Mouse (Mus musculus): ENCODE measurements around the gene Edc4. TPM values are rescaled to one million over a fixed set of nuclear protein-coding genes. Genes with fewer than 3 reads are reported as not detected.

Edc4 gene
- polyA plus RNA-seq, 1 experiment = 193 TPM

GRCm38 (mm10) chr8:105850611-105851010 is 30.1 kb upstream of the Edc4 start:
- no peak for DNase-seq
- no peak for TF ChIP-seq CTCF (IDR thresholded peaks at IDR 0.05; ENCODE audit: borderline replicate concordance, control insufficient read depth, extremely low read depth, insufficient read depth, low read length, poor library complexity)
- no peak for TF ChIP-seq POLR2A (IDR thresholded peaks at IDR 0.05; ENCODE audit: control insufficient read depth, extremely low read depth, insufficient read depth, low read length, poor library complexity)
- WGBS = 89% methylated on average over 7 of the region's 7 CpGs
- H3K27ac ChIP-seq (ENCODE audit: control insufficient read depth, insufficient read depth, low read length) = no peak overlapping the region
- H3K27me3 ChIP-seq (ENCODE audit: control insufficient read depth, insufficient read depth, low read length) = no peaks in the 10 kb centered on the region
- H3K4me3 ChIP-seq (ENCODE audit: control insufficient read depth, insufficient read depth, low read length) = no peak overlapping the region
- peaks cover 7% of the 10 kb centered on the region for H3K4me1 ChIP-seq (replicated peaks; ENCODE audit: control insufficient read depth, insufficient read depth, low read length)
- peaks cover 18% of the 10 kb centered on the region for H3K36me3 ChIP-seq (ENCODE audit: control insufficient read depth, insufficient read depth, low read length)

- peaks cover 11% of the 10 kb centered on the region for H3K36me3 ChIP-seq (ENCODE audit: control insufficient read depth, insufficient read depth, low read length)
Observed at GRCm38 (mm10) chr8:105851651-105852143, 29.0 kb upstream of the Edc4 start.

GRCm38 (mm10) chr8:105852146-105852729 is 28.4 kb upstream of the Edc4 start:
- peaks cover 18% of the 10 kb centered on the region for H3K4me1 ChIP-seq (replicated peaks; ENCODE audit: control insufficient read depth, insufficient read depth, low read length)
- 86% methylated on average over 12 of the region's 12 CpGs for WGBS
- peak; percentile 16 for DNase-seq
- H3K4me3 ChIP-seq (ENCODE audit: control insufficient read depth, insufficient read depth, low read length) = no peak overlapping the region
- no peaks in the 10 kb centered on the region for H3K27me3 ChIP-seq (ENCODE audit: control insufficient read depth, insufficient read depth, low read length)
- peaks cover 7% of the 10 kb centered on the region for H3K36me3 ChIP-seq (ENCODE audit: control insufficient read depth, insufficient read depth, low read length)
- H3K27ac ChIP-seq (ENCODE audit: control insufficient read depth, insufficient read depth, low read length) = no peak overlapping the region
- TF ChIP-seq POLR2A (IDR thresholded peaks at IDR 0.05; ENCODE audit: control insufficient read depth, extremely low read depth, insufficient read depth, low read length, poor library complexity) (no peak), CTCF (IDR thresholded peaks at IDR 0.05; ENCODE audit: borderline replicate concordance, control insufficient read depth, extremely low read depth, insufficient read depth, low read length, poor library complexity) (no peak)

More at GRCm38 (mm10) chr8:105851651-105852143, 29.0 kb upstream of the Edc4 start:
- H3K4me3 ChIP-seq (ENCODE audit: control insufficient read depth, insufficient read depth, low read length) = peak overlapping the region; percentile 59
- DNase-seq = peak; percentile 93
- peaks cover 18% of the 10 kb centered on the region for H3K4me1 ChIP-seq (replicated peaks; ENCODE audit: control insufficient read depth, insufficient read depth, low read length)
- TF ChIP-seq CTCF (IDR thresholded peaks at IDR 0.05; ENCODE audit: borderline replicate concordance, control insufficient read depth, extremely low read depth, insufficient read depth, low read length, poor library complexity) (no peak), POLR2A (IDR thresholded peaks at IDR 0.05; ENCODE audit: control insufficient read depth, extremely low read depth, insufficient read depth, low read length, poor library complexity) (peak; percentile 94)
- WGBS = under 1% methylated on average over 34 of the region's 34 CpGs
- peak overlapping the region; percentile 1; the same call in 1 of the 2 replicates for H3K27ac ChIP-seq (ENCODE audit: control insufficient read depth, insufficient read depth, low read length)
- no peaks in the 10 kb centered on the region for H3K27me3 ChIP-seq (ENCODE audit: control insufficient read depth, insufficient read depth, low read length)

GRCm38 (mm10) chr8:105853178-105853577 is 27.5 kb upstream of the Edc4 start, which contains the start of gene Cenpt:
Gene Cenpt (minus strand): TSS chr8:105853278.
- H3K4me3 ChIP-seq (ENCODE audit: control insufficient read depth, insufficient read depth, low read length) = no peak within 1 kb of the TSS
- TF ChIP-seq POLR2A (IDR thresholded peaks at IDR 0.05; ENCODE audit: control insufficient read depth, extremely low read depth, insufficient read depth, low read length, poor library complexity) (no peak), CTCF (IDR thresholded peaks at IDR 0.05; ENCODE audit: borderline replicate concordance, control insufficient read depth, extremely low read depth, insufficient read depth, low read length, poor library complexity) (no peak)
- no peak within 1 kb of the TSS for H3K27ac ChIP-seq (ENCODE audit: control insufficient read depth, insufficient read depth, low read length)
- peaks cover 5% of the 10 kb centered on the region for H3K36me3 ChIP-seq (ENCODE audit: control insufficient read depth, insufficient read depth, low read length)
- H3K27me3 ChIP-seq (ENCODE audit: control insufficient read depth, insufficient read depth, low read length) = no peaks in the 10 kb centered on the region
- DNase-seq = no peak
- peaks cover 18% of the 10 kb centered on the region for H3K4me1 ChIP-seq (replicated peaks; ENCODE audit: control insufficient read depth, insufficient read depth, low read length)
- 96% methylated on average over 3 of the region's 3 CpGs for WGBS

GRCm38 (mm10) chr8:105854303-105854702 is 26.4 kb upstream of the Edc4 start:
- DNase-seq = no peak

GRCm38 (mm10) chr8:105854715-105855216 is 25.9 kb upstream of the Edc4 start, which contains the start of gene Thap11:
Gene Thap11 (plus strand): TSS chr8:105855132.
- no peaks in the 10 kb centered on the region for H3K36me3 ChIP-seq (ENCODE audit: control insufficient read depth, insufficient read depth, low read length)
- H3K4me3 ChIP-seq (ENCODE audit: control insufficient read depth, insufficient read depth, low read length) = peak within 1 kb of the TSS; percentile 73
- H3K4me1 ChIP-seq (replicated peaks; ENCODE audit: control insufficient read depth, insufficient read depth, low read length) = peaks cover 18% of the 10 kb centered on the region
- TF ChIP-seq POLR2A (IDR thresholded peaks at IDR 0.05; ENCODE audit: control insufficient read depth, extremely low read depth, insufficient read depth, low read length, poor library complexity) (peak; percentile 61; the same call in 1 of the 2 replicates), CTCF (IDR thresholded peaks at IDR 0.05; ENCODE audit: borderline replicate concordance, control insufficient read depth, extremely low read depth, insufficient read depth, low read length, poor library complexity) (peak; percentile 77; the same call in 1 of the 2 replicates)
- H3K27ac ChIP-seq (ENCODE audit: control insufficient read depth, insufficient read depth, low read length) = peak within 1 kb of the TSS; percentile 50; the same call in 1 of the 2 replicates
- peak; percentile 96 for DNase-seq
- H3K27me3 ChIP-seq (ENCODE audit: control insufficient read depth, insufficient read depth, low read length) = no peaks in the 10 kb centered on the region
- WGBS = under 1% methylated on average over 43 of the region's 43 CpGs

More at GRCm38 (mm10) chr8:105854303-105854702, 26.4 kb upstream of the Edc4 start:
- Histone ChIP-seq H3K27ac (ENCODE audit: control insufficient read depth, insufficient read depth, low read length) (no peak overlapping the region), H3K36me3 (ENCODE audit: control insufficient read depth, insufficient read depth, low read length) (no peaks in the 10 kb centered on the region), H3K27me3 (ENCODE audit: control insufficient read depth, insufficient read depth, low read length) (no peaks in the 10 kb centered on the region), H3K4me3 (ENCODE audit: control insufficient read depth, insufficient read depth, low read length) (no peak overlapping the region), H3K4me1 (replicated peaks; ENCODE audit: control insufficient read depth, insufficient read depth, low read length) (peaks cover 18% of the 10 kb centered on the region)
- TF ChIP-seq CTCF (IDR thresholded peaks at IDR 0.05; ENCODE audit: borderline replicate concordance, control insufficient read depth, extremely low read depth, insufficient read depth, low read length, poor library complexity) = no peak
- TF ChIP-seq POLR2A (IDR thresholded peaks at IDR 0.05; ENCODE audit: control insufficient read depth, extremely low read depth, insufficient read depth, low read length, poor library complexity) = no peak
- 41% methylated on average over 8 of the region's 8 CpGs for WGBS

All from thymus, adult 2 months (tissue).